Mouse (Mus musculus) kidney, embryonic 16.5 days (tissue): ENCODE data around the gene Nxph3. TPM values are rescaled to one million over a fixed set of nuclear protein-coding genes. Genes with fewer than 3 reads are reported as not detected.

Experiments used
- ATAC-seq: fragments of 200-750 bp; cut with Nextera tagmentation; 2 replicates; pipeline ENCODE4 v1.8.0; 2017; ENCODE audit warnings: moderate TSS enrichment; ENCODE audit not compliant: low FRiP score, low TSS enrichment
- H3K27ac ChIP-seq: fragments of 300-500 bp; sonication (generic); 2 replicates; pipeline ENCODE4 v1.5.1; 2014; ENCODE audit warnings: low read length
- H3K27me3 ChIP-seq: fragments of 300-500 bp; sonication (generic); 2 replicates; pipeline ENCODE4 v1.6.1; 2014; ENCODE audit warnings: low read length, control low read depth, mixed read lengths; ENCODE audit not compliant: insufficient read depth
- H3K36me3 ChIP-seq: fragments of 300-500 bp; sonication (generic); 2 replicates; pipeline ENCODE4 v1.6.1; 2014; ENCODE audit warnings: low read length, control low read depth, mixed read lengths; ENCODE audit not compliant: insufficient read depth
- H3K4me1 ChIP-seq: fragments of 300-500 bp; sonication (generic); 2 replicates; pipeline ENCODE4 v1.6.1; 2014; ENCODE audit warnings: low read length, control low read depth, mixed read lengths; ENCODE audit not compliant: insufficient read depth
- H3K4me2 ChIP-seq: fragments of 300-500 bp; sonication (generic); replicated peaks from 2 replicates; pipeline ENCODE4 v1.6.1; 2014; ENCODE audit warnings: low read depth, low read length
- H3K4me3 ChIP-seq: fragments of 300-500 bp; sonication (generic); 2 replicates; pipeline ENCODE4 v1.5.1; 2014; ENCODE audit warnings: mild to moderate bottlenecking, low read length
- H3K9ac ChIP-seq: fragments of 300-500 bp; sonication (generic); replicated peaks from 2 replicates; pipeline ENCODE4 v1.6.1; 2014; ENCODE audit warnings: low read length
- H3K9me3 ChIP-seq: fragments of 300-500 bp; sonication (generic); 2 replicates; pipeline ENCODE4 v1.6.1; 2016; ENCODE audit warnings: low read length, control low read depth
- WGBS: fragments of 180-500 bp; shearing (Covaris S2); extraction: QIAGEN DNeasy Blood & Tissue Kit; methylation state at CpG from one replicate; pipeline ENCODE4 v1.1.7; 2014; 5-methylcytosine and 5-hydroxymethylcytosine counted together
- polyA plus RNA-seq: library from polyadenylated mRNA; unstranded; fragments of >200 nt; fragmentation: Nextera tagmentation; extraction: Ambion mirVana; gene quantifications from 2 replicates; pipeline ENCODE4 v1.2.1, GENCODE M21; 2015

Gene Nxph3
- polyA plus RNA-seq = 0.36 and 0.62 TPM in 2 replicates

GRCm38 (mm10) chr11:95514298-95514861, at the start of gene Nxph3:
TSS of gene Nxph3 (minus strand) at chr11:95514570.
- H3K27ac ChIP-seq = no peak within 1 kb of the TSS

GRCm38 (mm10) chr11:95563849-95564248, 49.5 kb upstream of the Nxph3 start:
- WGBS = over 99% methylated on average over 5 of the region's 5 CpGs
- Histone ChIP-seq H3K4me2 (no peak overlapping the region), H3K27ac (no peak overlapping the region), H3K4me1 (peaks cover 29% of the 10 kb centered on the region), H3K36me3 (no peaks in the 10 kb centered on the region), H3K27me3 (no peaks in the 10 kb centered on the region), H3K9ac (no peak overlapping the region), H3K4me3 (no peak overlapping the region), H3K9me3 (0 out of 2 replicates have a peak, but pooled peaks cover 4% of the 10 kb centered on the region)
- ATAC-seq = no peak

More at GRCm38 (mm10) chr11:95514298-95514861, at the start of gene Nxph3:
- peaks cover 39% of the 10 kb centered on the region for H3K27me3 ChIP-seq
- H3K9me3 ChIP-seq = no peaks in the 10 kb centered on the region
- H3K4me2 ChIP-seq = peak within 1 kb of the TSS; percentile 99
- peaks cover 24% of the 10 kb centered on the region for H3K4me1 ChIP-seq
- 0% methylated on average over 58 of the region's 66 CpGs for WGBS
- ATAC-seq = peak; percentile 49
- H3K4me3 ChIP-seq = peak within 1 kb of the TSS; percentile 55
- H3K36me3 ChIP-seq = no peaks in the 10 kb centered on the region
- H3K9ac ChIP-seq = peak within 1 kb of the TSS; percentile 58

- H3K9ac ChIP-seq = no peak overlapping the region
- H3K4me1 ChIP-seq = peaks cover 10% of the 10 kb centered on the region; the same call in 1 of the 2 replicates
- 66% methylated on average over 3 of the region's 3 CpGs for WGBS
- H3K36me3 ChIP-seq = no peaks in the 10 kb centered on the region
- H3K27ac ChIP-seq = no peak overlapping the region
- H3K4me3 ChIP-seq = no peak overlapping the region
- H3K27me3 ChIP-seq = no peaks in the 10 kb centered on the region
- no peak overlapping the region for H3K4me2 ChIP-seq
- 0 out of 2 replicates have a peak, but pooled peaks cover 4% of the 10 kb centered on the region for H3K9me3 ChIP-seq
- ATAC-seq = no peak
Measured at GRCm38 (mm10) chr11:95560773-95561172, 46.4 kb upstream of the Nxph3 start.

GRCm38 (mm10) chr11:95559761-95560160, 45.4 kb upstream of the Nxph3 start:
- H3K4me1 ChIP-seq = peaks cover 14% of the 10 kb centered on the region; the same call in 1 of the 2 replicates
- 53% methylated on average over 2 of the region's 2 CpGs for WGBS
- no peaks in the 10 kb centered on the region for H3K27me3 ChIP-seq
- ATAC-seq = no peak
- no peak overlapping the region for H3K27ac ChIP-seq
- H3K36me3 ChIP-seq = no peaks in the 10 kb centered on the region
- no peak overlapping the region for H3K9ac ChIP-seq
- no peak overlapping the region for H3K4me3 ChIP-seq
- no peak overlapping the region for H3K4me2 ChIP-seq
- 0 out of 2 replicates have a peak, but pooled peaks cover 4% of the 10 kb centered on the region for H3K9me3 ChIP-seq

GRCm38 (mm10) chr11:95557719-95558118, 43.3 kb upstream of the Nxph3 start:
- H3K4me1 ChIP-seq = peaks cover 14% of the 10 kb centered on the region; the same call in 1 of the 2 replicates
- no peaks in the 10 kb centered on the region for H3K27me3 ChIP-seq
- H3K4me2 ChIP-seq = no peak overlapping the region
- no peak overlapping the region for H3K9ac ChIP-seq
- H3K4me3 ChIP-seq = no peak overlapping the region
- H3K9me3 ChIP-seq = no peaks in the 10 kb centered on the region
- WGBS = 57% methylated on average over 6 of the region's 6 CpGs
- no peak overlapping the region for H3K27ac ChIP-seq
- H3K36me3 ChIP-seq = no peaks in the 10 kb centered on the region
- ATAC-seq = no peak

- Histone ChIP-seq H3K4me2 (no peak overlapping the region), H3K27me3 (no peaks in the 10 kb centered on the region), H3K9me3 (no peaks in the 10 kb centered on the region), H3K4me1 (peaks cover 14% of the 10 kb centered on the region; the same call in 1 of the 2 replicates), H3K4me3 (no peak overlapping the region), H3K27ac (no peak overlapping the region), H3K36me3 (no peaks in the 10 kb centered on the region), H3K9ac (no peak overlapping the region)
- ATAC-seq = no peak
- 87% methylated on average over 6 of the region's 6 CpGs for WGBS
Measured at GRCm38 (mm10) chr11:95557032-95557431, 42.7 kb upstream of the Nxph3 start.

- H3K4me3 ChIP-seq = no peak overlapping the region
- 12% methylated on average over 8 of the region's 8 CpGs for WGBS
- no peak for ATAC-seq
- no peaks in the 10 kb centered on the region for H3K27me3 ChIP-seq
- H3K9me3 ChIP-seq = no peaks in the 10 kb centered on the region
- no peak overlapping the region for H3K9ac ChIP-seq
- H3K4me1 ChIP-seq = peaks cover 11% of the 10 kb centered on the region; the same call in 1 of the 2 replicates
- H3K36me3 ChIP-seq = no peaks in the 10 kb centered on the region
- H3K27ac ChIP-seq = no peak overlapping the region
- H3K4me2 ChIP-seq = 0 out of 2 replicates have a peak overlapping the region, but pooled peaks have one; percentile 4
Measured at GRCm38 (mm10) chr11:95555279-95555678, 40.9 kb upstream of the Nxph3 start.

GRCm38 (mm10) chr11:95550301-95551021, 36.1 kb upstream of the Nxph3 start:
- H3K4me3 ChIP-seq = no peak overlapping the region
- H3K4me2 ChIP-seq = no peak overlapping the region
- H3K27me3 ChIP-seq = no peaks in the 10 kb centered on the region
- H3K9me3 ChIP-seq = no peaks in the 10 kb centered on the region
- H3K9ac ChIP-seq = no peak overlapping the region
- no peak overlapping the region for H3K27ac ChIP-seq
- H3K36me3 ChIP-seq = no peaks in the 10 kb centered on the region
- peaks cover 6% of the 10 kb centered on the region; the same call in 1 of the 2 replicates for H3K4me1 ChIP-seq
- ATAC-seq = no peak
- 79% methylated on average over 12 of the region's 12 CpGs for WGBS

GRCm38 (mm10) chr11:95546021-95546782, 31.8 kb upstream of the Nxph3 start:
- ATAC-seq = no peak
- Histone ChIP-seq H3K27me3 (no peaks in the 10 kb centered on the region), H3K27ac (no peak overlapping the region), H3K4me3 (no peak overlapping the region), H3K4me2 (no peak overlapping the region), H3K9me3 (no peaks in the 10 kb centered on the region), H3K4me1 (peaks cover 12% of the 10 kb centered on the region), H3K36me3 (no peaks in the 10 kb centered on the region), H3K9ac (no peak overlapping the region)
- WGBS = 56% methylated on average over 10 of the region's 10 CpGs
